Mouse (Mus musculus) olfactory bulb, adult 2 months (tissue): ENCODE data around the gene Sorcs3.

Experiments used
- CTCF ChIP-seq: fragments of 200-500 bp; IDR thresholded peaks from 2 replicates; pipeline ENCODE4 v1.5.1; 2012; ENCODE audit warnings: low read depth, mild to moderate bottlenecking, low read length, moderate library complexity; ENCODE audit not compliant: insufficient read depth
- POLR2A ChIP-seq: fragments of 200-500 bp; IDR thresholded peaks from 2 replicates; pipeline ENCODE4 v1.6.1; 2012; ENCODE audit warnings: mild to moderate bottlenecking, low read depth, low read length, moderate library complexity; ENCODE audit not compliant: insufficient read depth

GRCm38 (mm10) chr19:48263750-48264149, 57.9 kb downstream of the Sorcs3 start:
- TF ChIP-seq CTCF = no peak
- TF ChIP-seq POLR2A = no peak
